Mouse (Mus musculus): Measurements from ENCODE around the gene Igflr1.

Gene Igflr1

DNA sequence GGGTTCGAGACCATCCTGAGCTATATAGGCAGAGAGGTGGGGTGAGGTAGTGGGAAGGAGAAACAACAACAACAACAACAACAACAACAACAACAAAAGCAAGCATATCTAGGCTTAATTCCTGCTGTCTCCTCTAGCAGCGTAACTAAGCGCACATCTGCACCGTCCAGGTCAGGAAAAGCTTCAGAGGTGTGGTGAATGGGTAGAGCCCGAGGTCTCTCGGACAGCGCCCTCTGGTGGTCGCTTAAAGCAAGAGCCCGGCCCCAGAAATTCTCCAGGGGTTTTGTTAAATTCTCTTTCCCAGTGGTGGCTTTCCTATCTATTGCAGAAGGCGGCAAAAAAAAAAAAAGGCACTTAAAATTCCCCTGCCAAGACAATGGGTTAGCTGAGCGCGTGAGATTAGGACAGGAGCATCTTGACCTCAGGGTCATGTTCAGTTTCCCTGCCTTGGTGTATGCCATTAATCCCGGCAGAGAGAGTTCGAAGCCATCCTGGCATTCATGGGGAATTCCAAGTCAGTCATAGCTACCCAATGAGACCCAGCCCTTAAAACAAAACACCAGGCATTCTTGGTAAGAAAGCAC, 48.4 kb downstream of the Igflr1 start:
- DNase-seq (ENCODE audit: low spot score in 2 of 2) = peak; percentile 21 to 43

- no peak for DNase-seq (ENCODE audit: low spot score in 2 of 2)
Observed at GRCm38 (mm10) chr7:30614454-30614853, 49.2 kb downstream of the Igflr1 start.

- DNase-seq (ENCODE audit: low spot score in 2 of 2) = no peak
Observed at GRCm38 (mm10) chr7:30615049-30615760, 50.0 kb downstream of the Igflr1 start.

Measured in spleen, postnatal 36 days (tissue).